Mouse (Mus musculus): ENCODE results near the gene Prrx1.

DNA sequence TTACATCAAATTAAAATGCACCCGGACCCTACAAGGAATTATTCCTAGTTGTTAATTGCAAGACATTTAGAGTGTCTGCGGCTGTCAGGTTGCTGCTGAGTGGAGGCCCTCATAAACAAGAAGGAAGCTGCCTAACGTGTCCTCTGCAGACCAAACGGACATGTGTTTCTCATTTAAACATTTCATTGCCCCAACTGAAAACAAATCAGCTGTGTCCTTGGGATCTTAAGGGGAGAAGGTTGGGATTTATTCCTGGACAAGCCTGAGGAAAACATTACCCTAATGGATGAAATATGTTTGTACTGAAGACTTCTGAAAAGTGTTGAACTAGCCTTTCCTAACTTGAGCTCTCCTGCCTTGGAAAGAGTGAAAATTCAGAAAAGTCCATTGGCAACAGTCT, 74.6 kb downstream of the Prrx1 start:
- TF ChIP-seq POLR2A (IDR thresholded peaks at IDR 0.05; ENCODE audit: extremely low read depth, insufficient read depth, low read length): no peak
- TF ChIP-seq CTCF (IDR thresholded peaks at IDR 0.05; ENCODE audit: extremely low read depth, insufficient read depth, low read length): no peak

All from cortical plate, adult 2 months (tissue).